Mouse (Mus musculus): ENCODE results near the gene Kdm1a. TPM values are rescaled to one million over a fixed set of nuclear protein-coding genes. Genes with fewer than 3 reads are reported as not detected.
A peak's percentile ranks its signal among the peaks of the same experiment; 100 is the strongest.

Gene Kdm1a
- 26.8 and 34.8 TPM in 2 replicates for polyA plus RNA-seq (2015; fragmentation: Nextera tagmentation; extraction: Ambion mirVana)

DNA sequence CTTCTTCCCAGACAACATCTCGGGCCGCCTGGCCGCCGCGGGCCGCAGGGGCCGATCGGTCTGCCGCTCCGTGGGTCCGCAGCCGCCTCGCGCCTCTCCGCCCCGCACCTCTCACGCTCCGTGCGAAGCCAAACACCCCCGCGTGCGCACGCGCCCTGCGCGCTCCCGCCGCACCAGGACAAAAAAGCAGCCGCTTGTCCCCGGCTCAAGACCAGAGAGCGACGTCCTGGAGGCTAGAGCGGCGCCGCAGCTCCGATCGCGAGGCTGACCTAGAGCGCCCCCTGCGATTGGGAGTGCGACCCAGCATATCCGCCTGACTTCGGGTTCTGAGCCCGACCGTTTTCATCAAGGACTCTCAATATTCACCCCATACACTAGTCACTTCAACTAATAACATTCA is at the start of gene Kdm1a:
Gene Kdm1a (minus strand): TSS at position 156 of the 400 bp plus-strand sequence.
- Histone ChIP-seq H3K4me1 (peaks cover 10% of the 10 kb centered on the region), H3K36me3 (0 out of 2 replicates have a peak, but pooled peaks cover 2% of the 10 kb centered on the region), H3K4me3 (peak within 1 kb of the TSS; percentile 99), H3K4me2 (peak within 1 kb of the TSS; percentile 59), H3K9ac (peak within 1 kb of the TSS; percentile 98), H3K27me3 (no peaks in the 10 kb centered on the region), H3K27ac (peak within 1 kb of the TSS; percentile 94), H3K9me3 (no peaks in the 10 kb centered on the region)
- peak; percentile 83 for ATAC-seq (ENCODE audit: insufficient number of reproducible peaks, low FRiP score, low TSS enrichment, low read depth)
- under 1% methylated on average over 43 of the region's 45 CpGs for WGBS

- Histone ChIP-seq H3K27ac (no peak overlapping the region), H3K36me3 (peaks cover 29% of the 10 kb centered on the region), H3K9ac (no peak overlapping the region), H3K27me3 (no peaks in the 10 kb centered on the region), H3K4me3 (no peak overlapping the region), H3K4me2 (no peak overlapping the region), H3K4me1 (peaks cover 28% of the 10 kb centered on the region), H3K9me3 (no peaks in the 10 kb centered on the region)
- no peak for ATAC-seq (ENCODE audit: insufficient number of reproducible peaks, low FRiP score, low TSS enrichment, low read depth)
- 76% methylated on average over 13 of the region's 13 CpGs for WGBS
These were observed 49.5 kb upstream of the Kdm1a start for GRCm38 (mm10) chr4:136651882-136652527.

GRCm38 (mm10) chr4:136651357-136651811 is 48.9 kb upstream of the Kdm1a start:
- Histone ChIP-seq H3K9me3 (no peaks in the 10 kb centered on the region), H3K27me3 (no peaks in the 10 kb centered on the region), H3K4me1 (peaks cover 28% of the 10 kb centered on the region), H3K4me3 (no peak overlapping the region), H3K27ac (no peak overlapping the region), H3K9ac (no peak overlapping the region), H3K4me2 (no peak overlapping the region), H3K36me3 (peaks cover 22% of the 10 kb centered on the region)
- ATAC-seq (ENCODE audit: insufficient number of reproducible peaks, low FRiP score, low TSS enrichment, low read depth), result no peak
- WGBS, result 61% methylated on average over 3 of the region's 3 CpGs

- no peak overlapping the region for H3K4me3 ChIP-seq
- peaks cover 13% of the 10 kb centered on the region for H3K36me3 ChIP-seq
- WGBS, result 75% methylated on average over 8 of the region's 8 CpGs
- no peak overlapping the region for H3K4me2 ChIP-seq
- H3K4me1 ChIP-seq, result peaks cover 28% of the 10 kb centered on the region
- no peaks in the 10 kb centered on the region for H3K9me3 ChIP-seq
- ATAC-seq (ENCODE audit: insufficient number of reproducible peaks, low FRiP score, low TSS enrichment, low read depth), result no peak
- H3K9ac ChIP-seq, result no peak overlapping the region
- H3K27ac ChIP-seq, result 0 out of 2 replicates have a peak overlapping the region, but pooled peaks have one; percentile 67
- no peaks in the 10 kb centered on the region for H3K27me3 ChIP-seq
These were observed 47.7 kb upstream of the Kdm1a start for GRCm38 (mm10) chr4:136650261-136650660.

DNA sequence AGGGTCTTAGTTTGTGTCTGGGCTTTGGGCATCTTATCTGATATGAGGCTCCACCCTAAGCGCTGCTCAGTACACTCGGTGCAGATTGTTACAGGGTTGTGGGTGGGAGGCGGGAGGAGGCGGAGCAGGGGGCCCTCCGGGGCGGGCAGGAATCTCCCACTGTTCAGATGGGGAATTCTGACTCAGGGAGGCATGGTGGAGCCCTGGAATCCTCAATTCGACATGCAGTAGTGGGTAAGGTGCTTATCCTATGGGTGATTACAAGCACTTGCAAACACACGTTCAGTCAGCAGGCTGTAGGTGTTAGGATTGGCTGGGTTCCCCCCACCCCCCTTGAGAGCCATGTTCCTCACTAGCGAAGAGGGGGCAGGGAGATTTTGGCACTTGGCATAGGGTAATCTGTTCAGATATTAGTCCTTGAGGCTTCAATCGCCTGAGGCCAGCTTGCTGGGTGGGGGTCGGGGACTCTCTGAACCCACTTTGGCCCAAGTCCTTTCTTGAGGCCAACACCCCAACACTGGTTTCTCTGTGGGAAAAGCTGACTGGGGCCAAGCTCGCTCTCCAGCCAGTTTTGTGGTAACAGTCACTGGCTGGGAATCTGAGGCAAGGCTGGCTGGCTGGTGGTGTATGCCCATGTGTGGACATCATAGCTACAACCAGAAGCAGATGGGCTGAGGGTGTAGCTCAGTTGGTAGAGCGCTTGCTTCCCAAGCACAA is 47.1 kb upstream of the Kdm1a start:
- 25% methylated on average over 13 of the region's 13 CpGs for WGBS
- Histone ChIP-seq H3K36me3 (peaks cover 9% of the 10 kb centered on the region), H3K9ac (no peak overlapping the region), H3K27me3 (no peaks in the 10 kb centered on the region), H3K27ac (peak overlapping the region; percentile 67), H3K4me3 (0 out of 2 replicates have a peak overlapping the region, but pooled peaks have one; percentile 11), H3K4me2 (peak overlapping the region; percentile 37), H3K9me3 (no peaks in the 10 kb centered on the region), H3K4me1 (peaks cover 28% of the 10 kb centered on the region)
- ATAC-seq (ENCODE audit: insufficient number of reproducible peaks, low FRiP score, low TSS enrichment, low read depth), result peak; percentile 42; the same call in 1 of the 2 replicates

GRCm38 (mm10) chr4:136648922-136649479 is 46.5 kb upstream of the Kdm1a start:
- Histone ChIP-seq H3K36me3 (peaks cover 3% of the 10 kb centered on the region; the same call in 1 of the 2 replicates), H3K4me1 (peaks cover 28% of the 10 kb centered on the region), H3K27ac (peak overlapping the region; percentile 67), H3K9me3 (no peaks in the 10 kb centered on the region), H3K4me3 (0 out of 2 replicates have a peak overlapping the region, but pooled peaks have one; percentile 11), H3K9ac (no peak overlapping the region), H3K27me3 (no peaks in the 10 kb centered on the region), H3K4me2 (peak overlapping the region; percentile 37)
- ATAC-seq (ENCODE audit: insufficient number of reproducible peaks, low FRiP score, low TSS enrichment, low read depth), result no peak
- WGBS, result 15% methylated on average over 11 of the region's 11 CpGs

GRCm38 (mm10) chr4:136638890-136639289 is 36.4 kb upstream of the Kdm1a start:
- H3K36me3 ChIP-seq, result no peaks in the 10 kb centered on the region
- peaks cover 39% of the 10 kb centered on the region for H3K27me3 ChIP-seq
- ATAC-seq (ENCODE audit: insufficient number of reproducible peaks, low FRiP score, low TSS enrichment, low read depth), result no peak
- no peak overlapping the region for H3K27ac ChIP-seq
- no peak overlapping the region for H3K4me2 ChIP-seq
- H3K9me3 ChIP-seq, result no peaks in the 10 kb centered on the region
- H3K4me3 ChIP-seq, result no peak overlapping the region
- H3K4me1 ChIP-seq, result peaks cover 16% of the 10 kb centered on the region
- 17% methylated on average over 10 of the region's 10 CpGs for WGBS
- no peak overlapping the region for H3K9ac ChIP-seq

DNA sequence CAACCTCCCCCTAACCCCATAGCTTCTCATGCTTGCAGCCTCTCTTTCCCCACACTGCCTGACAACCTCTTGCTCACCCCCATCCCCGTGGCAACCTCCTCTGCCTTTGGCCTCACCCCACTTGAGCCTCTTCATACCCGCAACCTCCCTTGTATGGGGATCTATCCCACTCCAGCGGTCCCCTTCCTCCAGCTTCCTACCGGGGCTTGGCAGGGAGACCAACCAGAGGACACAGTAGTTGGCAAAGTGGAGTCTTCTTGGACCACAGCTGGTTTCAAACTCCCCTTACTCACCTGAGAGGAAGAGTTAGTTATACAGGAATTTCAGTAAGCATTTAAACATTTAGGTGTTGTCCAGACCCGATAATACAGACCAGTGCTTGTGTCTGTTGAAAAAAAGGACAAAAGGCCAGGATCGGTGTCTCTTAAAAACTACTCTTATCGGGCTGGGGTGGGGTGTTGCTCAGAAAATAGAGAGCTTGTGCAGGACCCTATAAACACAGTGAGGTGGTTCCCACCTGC is 35.8 kb upstream of the Kdm1a start:
- H3K27me3 ChIP-seq, result peaks cover 39% of the 10 kb centered on the region
- ATAC-seq (ENCODE audit: insufficient number of reproducible peaks, low FRiP score, low TSS enrichment, low read depth), result no peak
- WGBS, result 49% methylated on average over 7 of the region's 7 CpGs

GRCm38 (mm10) chr4:136637563-136638229 is 35.2 kb upstream of the Kdm1a start:
- Histone ChIP-seq H3K27me3 (peaks cover 39% of the 10 kb centered on the region), H3K4me1 (peaks cover 16% of the 10 kb centered on the region), H3K27ac (no peak overlapping the region), H3K4me2 (peak overlapping the region; percentile 95), H3K36me3 (no peaks in the 10 kb centered on the region), H3K9me3 (no peaks in the 10 kb centered on the region), H3K9ac (peak overlapping the region; percentile 50), H3K4me3 (peak overlapping the region; percentile 56)
- 1% methylated on average over 75 of the region's 76 CpGs for WGBS
- ATAC-seq (ENCODE audit: insufficient number of reproducible peaks, low FRiP score, low TSS enrichment, low read depth), result peak; percentile 37; the same call in 1 of the 2 replicates

More for the DNA sequence above, 35.8 kb upstream of the Kdm1a start:
- Histone ChIP-seq H3K4me2 (peak overlapping the region; percentile 95), H3K27ac (no peak overlapping the region), H3K4me3 (peak overlapping the region; percentile 56; the same call in 1 of the 2 replicates), H3K4me1 (peaks cover 16% of the 10 kb centered on the region), H3K9me3 (no peaks in the 10 kb centered on the region), H3K9ac (no peak overlapping the region), H3K36me3 (no peaks in the 10 kb centered on the region)

DNA sequence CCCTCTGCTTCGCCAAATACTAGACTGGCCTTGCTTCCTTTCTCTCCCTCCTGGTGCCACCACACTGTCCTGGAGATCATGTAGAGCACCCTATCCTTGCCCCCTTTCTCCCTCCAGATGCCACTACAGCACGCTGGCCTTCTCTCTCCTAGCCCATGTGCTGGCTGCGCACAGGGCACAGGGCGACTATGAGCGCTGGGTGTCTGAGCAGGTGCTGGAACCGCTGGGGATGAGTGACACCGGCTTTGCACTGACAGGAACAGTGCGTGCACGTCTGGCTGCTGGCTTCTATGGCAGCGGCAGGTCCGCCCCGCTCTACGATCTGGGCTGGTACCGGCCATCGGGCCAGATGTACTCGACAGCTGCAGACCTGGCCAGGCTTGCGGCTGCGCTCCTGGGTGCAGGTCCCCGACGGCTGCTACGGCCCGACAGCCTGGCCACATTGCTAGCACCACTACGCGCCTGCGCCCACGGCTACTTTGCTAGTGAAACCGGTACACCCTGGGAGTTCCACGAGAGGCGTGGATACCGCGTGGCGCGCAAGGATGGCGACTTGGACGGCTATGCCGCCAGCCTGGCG is 34.5 kb upstream of the Kdm1a start:
- no peaks in the 10 kb centered on the region for H3K36me3 ChIP-seq
- peaks cover 39% of the 10 kb centered on the region for H3K27me3 ChIP-seq
- ATAC-seq (ENCODE audit: insufficient number of reproducible peaks, low FRiP score, low TSS enrichment, low read depth), result 0 out of 2 replicates have a peak, but pooled peaks have one; percentile 46
- peak overlapping the region; percentile 50 for H3K9ac ChIP-seq
- peaks cover 16% of the 10 kb centered on the region for H3K4me1 ChIP-seq
- H3K9me3 ChIP-seq, result no peaks in the 10 kb centered on the region
- H3K27ac ChIP-seq, result no peak overlapping the region
- WGBS, result 15% methylated on average over 37 of the region's 37 CpGs
- H3K4me3 ChIP-seq, result peak overlapping the region; percentile 56
- H3K4me2 ChIP-seq, result peak overlapping the region; percentile 95

- H3K27me3 ChIP-seq, result peaks cover 39% of the 10 kb centered on the region
- no peaks in the 10 kb centered on the region for H3K9me3 ChIP-seq
- no peak overlapping the region for H3K27ac ChIP-seq
- no peak for ATAC-seq (ENCODE audit: insufficient number of reproducible peaks, low FRiP score, low TSS enrichment, low read depth)
- H3K4me3 ChIP-seq, result no peak overlapping the region
- peaks cover 16% of the 10 kb centered on the region for H3K4me1 ChIP-seq
- H3K36me3 ChIP-seq, result no peaks in the 10 kb centered on the region
- H3K9ac ChIP-seq, result no peak overlapping the region
- H3K4me2 ChIP-seq, result no peak overlapping the region
- 54% methylated on average over 5 of the region's 5 CpGs for WGBS
These were observed 34.0 kb upstream of the Kdm1a start for GRCm38 (mm10) chr4:136636511-136636910.

Data from limb, embryonic 15.5 days (tissue).